Mouse (Mus musculus): Measurements from ENCODE around the gene Ccr1. TPM values are rescaled to one million over a fixed set of nuclear protein-coding genes. Genes with fewer than 3 reads are reported as not detected.
"Not testable (repeated sequence)": the region's sequence is repeated elsewhere in the genome, so short reads cannot be mapped to it uniquely, and the experiment has no call there.

Gene Ccr1
- polyA plus RNA-seq, 1 experiment: 0.06 TPM

GRCm38 (mm10) chr9:123991312-123991906 is 22.9 kb upstream of the Ccr1 start:
- Histone ChIP-seq H3K36me3 (ENCODE audit: control insufficient read depth, insufficient read depth, low read length) (no peaks in the 10 kb centered on the region), H3K4me1 (ENCODE audit: control insufficient read depth, insufficient read depth, low read length) (no peaks in the 10 kb centered on the region), H3K4me3 (ENCODE audit: control insufficient read depth, low read depth, low read length) (no peak overlapping the region), H3K27me3 (ENCODE audit: control insufficient read depth, insufficient read depth, low read length) (no peaks in the 10 kb centered on the region), H3K27ac (ENCODE audit: control insufficient read depth, insufficient read depth, low read depth, low read length) (no peak overlapping the region)
- TF ChIP-seq POLR2A (IDR thresholded peaks at IDR 0.05; ENCODE audit: control insufficient read depth, low read depth, low read length): no peak
- TF ChIP-seq CTCF (IDR thresholded peaks at IDR 0.05; ENCODE audit: control insufficient read depth, insufficient read depth, insufficient replicate concordance, low read depth, low read length): no peak

GRCm38 (mm10) chr9:123989671-123990070 is 21.2 kb upstream of the Ccr1 start:
- Histone ChIP-seq H3K27me3 (ENCODE audit: control insufficient read depth, insufficient read depth, low read length) (no peaks in the 10 kb centered on the region), H3K4me1 (ENCODE audit: control insufficient read depth, insufficient read depth, low read length) (no peaks in the 10 kb centered on the region), H3K36me3 (ENCODE audit: control insufficient read depth, insufficient read depth, low read length) (no peaks in the 10 kb centered on the region), H3K27ac (ENCODE audit: control insufficient read depth, insufficient read depth, low read depth, low read length) (no peak overlapping the region), H3K4me3 (ENCODE audit: control insufficient read depth, low read depth, low read length) (no peak overlapping the region)
- TF ChIP-seq POLR2A (IDR thresholded peaks at IDR 0.05; ENCODE audit: control insufficient read depth, low read depth, low read length) (no peak), CTCF (IDR thresholded peaks at IDR 0.05; ENCODE audit: control insufficient read depth, insufficient read depth, insufficient replicate concordance, low read depth, low read length) (no peak)

- TF ChIP-seq POLR2A (IDR thresholded peaks at IDR 0.05; ENCODE audit: control insufficient read depth, low read depth, low read length) (no peak), CTCF (IDR thresholded peaks at IDR 0.05; ENCODE audit: control insufficient read depth, insufficient read depth, insufficient replicate concordance, low read depth, low read length) (no peak)
- no peak overlapping the region for H3K4me3 ChIP-seq (ENCODE audit: control insufficient read depth, low read depth, low read length)
- no peak overlapping the region for H3K27ac ChIP-seq (ENCODE audit: control insufficient read depth, insufficient read depth, low read depth, low read length)
- no peaks in the 10 kb centered on the region for H3K27me3 ChIP-seq (ENCODE audit: control insufficient read depth, insufficient read depth, low read length)
- no peaks in the 10 kb centered on the region for H3K36me3 ChIP-seq (ENCODE audit: control insufficient read depth, insufficient read depth, low read length)
- no peaks in the 10 kb centered on the region for H3K4me1 ChIP-seq (ENCODE audit: control insufficient read depth, insufficient read depth, low read length)
Observed at GRCm38 (mm10) chr9:123986217-123986616, 17.7 kb upstream of the Ccr1 start.

GRCm38 (mm10) chr9:123984943-123985342 is 16.5 kb upstream of the Ccr1 start:
- Histone ChIP-seq H3K36me3 (ENCODE audit: control insufficient read depth, insufficient read depth, low read length) (no peaks in the 10 kb centered on the region), H3K27me3 (ENCODE audit: control insufficient read depth, insufficient read depth, low read length) (no peaks in the 10 kb centered on the region), H3K27ac (ENCODE audit: control insufficient read depth, insufficient read depth, low read depth, low read length) (no peak overlapping the region), H3K4me3 (ENCODE audit: control insufficient read depth, low read depth, low read length) (no peak overlapping the region), H3K4me1 (ENCODE audit: control insufficient read depth, insufficient read depth, low read length) (no peaks in the 10 kb centered on the region)
- TF ChIP-seq POLR2A (IDR thresholded peaks at IDR 0.05; ENCODE audit: control insufficient read depth, low read depth, low read length): no peak
- no peak for TF ChIP-seq CTCF (IDR thresholded peaks at IDR 0.05; ENCODE audit: control insufficient read depth, insufficient read depth, insufficient replicate concordance, low read depth, low read length)

- no peaks in the 10 kb centered on the region for H3K4me1 ChIP-seq (ENCODE audit: control insufficient read depth, insufficient read depth, low read length)
- H3K27me3 ChIP-seq (ENCODE audit: control insufficient read depth, insufficient read depth, low read length): no peaks in the 10 kb centered on the region
- no peak overlapping the region for H3K27ac ChIP-seq (ENCODE audit: control insufficient read depth, insufficient read depth, low read depth, low read length)
- no peak overlapping the region for H3K4me3 ChIP-seq (ENCODE audit: control insufficient read depth, low read depth, low read length)
- H3K36me3 ChIP-seq (ENCODE audit: control insufficient read depth, insufficient read depth, low read length): no peaks in the 10 kb centered on the region
- TF ChIP-seq CTCF (IDR thresholded peaks at IDR 0.05; ENCODE audit: control insufficient read depth, insufficient read depth, insufficient replicate concordance, low read depth, low read length): no peak
- no peak for TF ChIP-seq POLR2A (IDR thresholded peaks at IDR 0.05; ENCODE audit: control insufficient read depth, low read depth, low read length)
Observed at GRCm38 (mm10) chr9:123982720-123983119, 14.2 kb upstream of the Ccr1 start.

- no peaks in the 10 kb centered on the region for H3K27me3 ChIP-seq (ENCODE audit: control insufficient read depth, insufficient read depth, low read length)
- TF ChIP-seq CTCF (IDR thresholded peaks at IDR 0.05; ENCODE audit: control insufficient read depth, insufficient read depth, insufficient replicate concordance, low read depth, low read length) (no peak), POLR2A (IDR thresholded peaks at IDR 0.05; ENCODE audit: control insufficient read depth, low read depth, low read length) (no peak)
Observed at GRCm38 (mm10) chr9:123981909-123982308, 13.4 kb upstream of the Ccr1 start.

GRCm38 (mm10) chr9:123980858-123981475 is 12.5 kb upstream of the Ccr1 start:
- H3K36me3 ChIP-seq (ENCODE audit: control insufficient read depth, insufficient read depth, low read length); H3K4me3 ChIP-seq (ENCODE audit: control insufficient read depth, low read depth, low read length); H3K27me3 ChIP-seq (ENCODE audit: control insufficient read depth, insufficient read depth, low read length): not testable (repeated sequence)

More at GRCm38 (mm10) chr9:123981909-123982308, 13.4 kb upstream of the Ccr1 start:
- no peak overlapping the region for H3K4me3 ChIP-seq (ENCODE audit: control insufficient read depth, low read depth, low read length)
- no peak overlapping the region for H3K27ac ChIP-seq (ENCODE audit: control insufficient read depth, insufficient read depth, low read depth, low read length)
- H3K4me1 ChIP-seq (ENCODE audit: control insufficient read depth, insufficient read depth, low read length): no peaks in the 10 kb centered on the region
- H3K36me3 ChIP-seq (ENCODE audit: control insufficient read depth, insufficient read depth, low read length): no peaks in the 10 kb centered on the region

More at GRCm38 (mm10) chr9:123980858-123981475, 12.5 kb upstream of the Ccr1 start:
- not testable (repeated sequence) for H3K4me1 ChIP-seq (ENCODE audit: control insufficient read depth, insufficient read depth, low read length); H3K27ac ChIP-seq (ENCODE audit: control insufficient read depth, insufficient read depth, low read depth, low read length)

Data from testis, adult 2 months (tissue).